Mouse (Mus musculus) heart, postnatal 0 days (tissue): ENCODE results near the gene 4921524J17Rik. TPM values are rescaled to one million over a fixed set of nuclear protein-coding genes. Genes with fewer than 3 reads are reported as not detected.

Experiments used
- ATAC-seq: fragments of 200-750 bp; cut with Nextera tagmentation; 2 replicates; pipeline ENCODE4 v1.8.0; 2017; ENCODE audit warnings: low read depth, moderate number of reproducible peaks, moderate library complexity; ENCODE audit not compliant: insufficient read depth
- DNase-seq: peaks from one replicate; pipeline ENCODE4 v3.0.0-alpha.2; 2016; ENCODE audit warnings: low spot score
- H3K27ac ChIP-seq: fragments of 300-500 bp; sonication (generic); 2 replicates; pipeline ENCODE4 v1.5.1; 2014; ENCODE audit warnings: low read depth, mild to moderate bottlenecking
- H3K27me3 ChIP-seq: fragments of 300-500 bp; sonication (generic); 2 replicates; pipeline ENCODE4 v1.6.1; 2014; ENCODE audit warnings: low read length, mixed read lengths; ENCODE audit not compliant: control insufficient read depth, insufficient read depth
- H3K36me3 ChIP-seq: fragments of 300-500 bp; sonication (generic); replicated peaks from 2 replicates; pipeline ENCODE4 v1.6.1; 2014; ENCODE audit warnings: low read length, mixed read lengths; ENCODE audit not compliant: control insufficient read depth, insufficient read depth
- H3K4me1 ChIP-seq: fragments of 300-500 bp; sonication (generic); 2 replicates; pipeline ENCODE4 v1.6.1; 2014; ENCODE audit warnings: antibody characterized with exemption; ENCODE audit not compliant: control insufficient read depth, insufficient read depth
- H3K4me2 ChIP-seq: fragments of 300-500 bp; sonication (generic); 2 replicates; pipeline ENCODE4 v1.6.1; 2014; ENCODE audit warnings: low read depth, mild to moderate bottlenecking, low read length, moderate library complexity
- H3K4me3 ChIP-seq: fragments of 300-500 bp; sonication (generic); 2 replicates; pipeline ENCODE4 v1.5.1; 2014; ENCODE audit warnings: low read depth, low read length
- H3K9ac ChIP-seq: fragments of 300-500 bp; sonication (generic); replicated peaks from 2 replicates; pipeline ENCODE4 v1.6.1; 2014; ENCODE audit warnings: low read depth, low read length, mixed read lengths
- H3K9me3 ChIP-seq: fragments of 300-500 bp; sonication (generic); replicated peaks from 2 replicates; pipeline ENCODE4 v1.6.1; 2016; ENCODE audit warnings: low read length; ENCODE audit not compliant: control insufficient read depth
- CTCF ChIP-seq: IDR thresholded peaks from 2 replicates; pipeline ENCODE4 v1.5.1; 2016; ENCODE audit warnings: antibody characterized with exemption, control low read depth, low read depth
- EP300 ChIP-seq: IDR thresholded peaks from 2 replicates; pipeline ENCODE4 v1.6.1; 2016; ENCODE audit warnings: antibody characterized with exemption, low read depth
- WGBS: fragments of 180-500 bp; shearing (Covaris S2); extraction: QIAGEN DNeasy Blood & Tissue Kit; methylation state at CpG from one replicate; pipeline ENCODE4 v1.1.7; 2014; 5-methylcytosine and 5-hydroxymethylcytosine counted together
- polyA plus RNA-seq: library from polyadenylated mRNA; unstranded; fragments of >200 nt; fragmentation: Nextera tagmentation; extraction: Ambion mirVana; gene quantifications from 2 replicates; pipeline ENCODE4 v1.2.1, GENCODE M21; 2015
- total RNA-seq: library from RNA; depleted of rRNA; stranded (reverse); fragments of >200 nt; gene quantifications from 2 replicates; pipeline ENCODE4 v1.2.3, GENCODE M21; 2014; ENCODE audit warnings: low replicate concordance

4921524J17Rik gene
- total and polyA plus RNA-seq, 2 experiments from 2014 or later: 27.6 to 67.6 TPM

DNA sequence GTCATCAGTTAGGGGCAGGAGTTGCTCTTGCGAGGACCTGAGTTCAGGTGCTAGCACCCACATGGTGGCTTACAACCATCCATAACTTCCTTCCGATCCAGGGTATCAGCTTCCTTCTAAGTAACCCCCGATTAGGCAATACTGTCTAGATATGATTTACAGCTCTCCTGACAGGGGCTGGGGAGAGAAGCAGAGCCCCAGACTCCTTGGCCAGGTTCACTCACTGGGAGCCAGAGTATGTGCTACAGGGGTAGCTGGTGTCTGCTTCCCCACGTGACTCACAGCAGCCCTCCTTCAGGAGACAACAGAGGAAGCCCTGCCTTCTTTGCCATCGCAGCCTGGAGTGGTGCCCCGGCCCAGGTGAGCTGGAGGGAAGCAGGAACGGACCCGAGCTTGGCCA is 22.1 kb upstream of the 4921524J17Rik start:
- WGBS: 53% methylated on average over 8 of the region's 8 CpGs
- H3K36me3 ChIP-seq: no peaks in the 10 kb centered on the region
- no peak overlapping the region for H3K4me3 ChIP-seq
- no peaks in the 10 kb centered on the region for H3K27me3 ChIP-seq
- H3K9me3 ChIP-seq: no peaks in the 10 kb centered on the region
- H3K4me1 ChIP-seq: no peaks in the 10 kb centered on the region
- no peak overlapping the region for H3K27ac ChIP-seq
- no peak overlapping the region for H3K9ac ChIP-seq
- ATAC-seq: no peak
- DNase-seq: no peak
- TF ChIP-seq EP300 (no peak), CTCF (no peak)
- no peak overlapping the region for H3K4me2 ChIP-seq

DNA sequence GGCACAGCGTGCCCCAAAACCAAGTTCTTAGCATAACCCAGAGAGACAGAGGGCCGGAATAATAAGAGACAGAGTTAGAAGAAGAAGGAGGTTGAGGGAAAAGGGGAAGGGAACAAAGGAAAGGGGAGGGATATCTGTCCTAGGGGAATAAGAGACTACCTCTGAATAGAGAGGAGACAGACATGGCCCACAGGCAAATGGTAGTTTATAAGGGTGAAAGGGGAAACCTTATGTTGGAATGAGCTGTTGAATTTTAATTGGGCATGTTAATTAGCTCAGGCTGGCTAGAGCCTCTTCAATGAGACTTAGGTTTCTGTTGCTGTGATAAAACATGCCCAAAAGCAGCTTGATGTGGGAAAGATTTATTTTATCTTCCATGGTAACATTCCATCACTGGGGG is 20.6 kb upstream of the 4921524J17Rik start:
- no peak for ATAC-seq
- TF ChIP-seq CTCF (no peak), EP300 (no peak)
- Histone ChIP-seq H3K4me2 (no peak overlapping the region), H3K9ac (no peak overlapping the region), H3K27me3 (no peaks in the 10 kb centered on the region), H3K9me3 (no peaks in the 10 kb centered on the region), H3K4me1 (no peaks in the 10 kb centered on the region), H3K4me3 (no peak overlapping the region), H3K27ac (no peak overlapping the region), H3K36me3 (no peaks in the 10 kb centered on the region)
- WGBS: 85% methylated on average over 2 of the region's 2 CpGs
- DNase-seq: no peak

- Histone ChIP-seq H3K27ac (no peak overlapping the region), H3K9me3 (no peaks in the 10 kb centered on the region), H3K9ac (0 out of 2 replicates have a peak overlapping the region, but pooled peaks have one; percentile 24), H3K4me1 (no peaks in the 10 kb centered on the region), H3K27me3 (no peaks in the 10 kb centered on the region), H3K4me3 (peak overlapping the region; percentile 13; the same call in 1 of the 2 replicates), H3K4me2 (peak overlapping the region; percentile 48), H3K36me3 (no peaks in the 10 kb centered on the region)
- WGBS: 21% methylated on average over 14 of the region's 14 CpGs
- TF ChIP-seq CTCF (no peak), EP300 (no peak)
- DNase-seq (no peak), ATAC-seq (no peak)
Observed at GRCm38 (mm10) chr8:85452328-85452727, 19.7 kb upstream of the 4921524J17Rik start.

DNA sequence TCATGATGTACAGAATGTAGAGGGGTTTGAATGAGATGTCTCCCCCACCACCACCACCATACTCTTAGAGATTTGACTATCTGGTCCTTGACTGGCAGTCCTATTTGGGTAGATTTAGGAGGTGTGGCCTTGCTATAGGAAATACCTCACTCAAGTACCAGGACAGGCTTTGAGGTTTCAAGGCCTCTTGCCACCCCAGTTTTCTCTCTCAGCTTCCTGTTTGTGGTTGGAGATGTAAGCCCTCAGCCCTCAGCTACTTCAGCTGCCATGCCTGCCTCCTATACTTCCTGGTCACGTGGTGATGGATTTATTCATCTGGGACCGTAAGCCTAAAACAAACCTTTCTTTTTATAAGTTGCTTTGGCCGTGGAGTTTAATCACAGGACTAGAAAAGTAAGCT is 17.7 kb upstream of the 4921524J17Rik start:
- no peak overlapping the region for H3K4me2 ChIP-seq
- WGBS: 78% methylated on average over 3 of the region's 3 CpGs
- H3K9me3 ChIP-seq: no peaks in the 10 kb centered on the region
- H3K4me1 ChIP-seq: no peaks in the 10 kb centered on the region
- ATAC-seq (no peak), DNase-seq (no peak)
- TF ChIP-seq EP300: no peak
- TF ChIP-seq CTCF: no peak
- H3K4me3 ChIP-seq: no peak overlapping the region
- no peaks in the 10 kb centered on the region for H3K36me3 ChIP-seq
- H3K9ac ChIP-seq: no peak overlapping the region
- H3K27ac ChIP-seq: no peak overlapping the region
- H3K27me3 ChIP-seq: no peaks in the 10 kb centered on the region

GRCm38 (mm10) chr8:85445936-85446685 is 13.5 kb upstream of the 4921524J17Rik start:
- DNase-seq (no peak), ATAC-seq (no peak)
- Histone ChIP-seq H3K4me2 (no peak overlapping the region), H3K4me3 (no peak overlapping the region), H3K27ac (no peak overlapping the region), H3K36me3 (no peaks in the 10 kb centered on the region), H3K27me3 (no peaks in the 10 kb centered on the region), H3K9ac (no peak overlapping the region), H3K4me1 (no peaks in the 10 kb centered on the region), H3K9me3 (no peaks in the 10 kb centered on the region)
- TF ChIP-seq CTCF (no peak), EP300 (no peak)
- 74% methylated on average over 15 of the region's 15 CpGs for WGBS

DNA sequence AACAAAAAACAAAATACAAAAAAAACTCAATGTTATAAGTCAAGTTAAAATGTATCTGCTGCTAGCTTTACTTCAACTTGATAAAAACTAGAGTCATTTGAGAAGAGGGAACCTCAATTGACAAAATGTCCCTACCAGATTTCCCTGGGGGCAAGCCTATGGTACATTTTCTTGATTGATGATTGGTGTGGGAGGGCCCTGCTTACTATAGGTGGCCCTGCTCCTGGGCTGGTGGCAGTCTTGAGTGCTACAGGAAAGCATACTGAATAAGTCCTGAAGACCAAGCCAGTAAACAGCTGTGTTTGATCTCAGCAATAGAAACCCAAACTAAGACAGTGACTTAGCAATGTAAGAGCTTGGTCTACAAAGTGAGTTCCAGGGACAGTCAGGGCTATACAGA is 11.5 kb upstream of the 4921524J17Rik start:
- H3K4me1 ChIP-seq: no peaks in the 10 kb centered on the region
- H3K9ac ChIP-seq: no peak overlapping the region
- ATAC-seq (no peak), DNase-seq (no peak)
- no peak overlapping the region for H3K27ac ChIP-seq
- H3K4me3 ChIP-seq: no peak overlapping the region
- no peaks in the 10 kb centered on the region for H3K9me3 ChIP-seq
- no peak for TF ChIP-seq EP300
- no peak for TF ChIP-seq CTCF
- H3K27me3 ChIP-seq: no peaks in the 10 kb centered on the region
- H3K36me3 ChIP-seq: no peaks in the 10 kb centered on the region
- H3K4me2 ChIP-seq: no peak overlapping the region
